16 mouse cellular contexts compared by ENCODE assay signal in the genomic region with DNA sequence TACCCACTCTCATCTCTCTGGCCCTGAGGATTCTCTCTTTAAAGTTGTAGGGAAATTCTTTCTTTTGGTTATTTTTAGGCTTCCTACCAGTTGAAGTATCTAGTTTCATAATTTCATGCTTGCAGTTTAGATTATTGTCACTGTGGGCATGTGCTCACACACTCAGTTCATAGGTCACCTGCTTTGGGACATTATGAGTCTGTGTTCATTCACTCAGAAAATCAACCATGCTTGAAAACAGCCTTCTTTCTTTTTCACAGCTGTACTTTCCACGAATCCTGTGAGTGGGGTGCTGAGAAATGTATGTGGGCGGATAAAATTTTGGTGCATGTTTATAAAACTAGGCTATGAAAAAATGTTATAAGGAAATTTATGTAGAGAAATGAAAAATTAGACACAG. TPM values are rescaled to one million over a fixed set of nuclear protein-coding genes. Genes with fewer than 3 reads are reported as not detected.
A peak's percentile ranks its signal among the peaks of the same experiment; 100 is the strongest.
DNase-seq lines count a peak whose midpoint lies in the region; ATAC-seq and TF ChIP-seq lines count a peak whose summit lies in the region.
"Had no signal": no experiment of that assay in that cellular context is flagged by ENCODE, and none has a peak within 500 bp of the region (broad histone marks: within the 10 kb centered on the region; RNA-seq: fewer than 3 reads in every experiment).

No protein-coding gene starts in this region.

- TF ChIP-seq CTCF in left cerebral cortex, adult 2 months (IDR thresholded peaks at IDR 0.05), result no peak

- no peak for DNase-seq in frontal cortex, postnatal 10 days (ENCODE audit: low spot score in 2 of 2)
- peak; percentile 39 for DNase-seq in left cerebral cortex, adult 11 months (ENCODE audit: low spot score)
- DNase-seq in left cerebral cortex, adult 2 months (ENCODE audit: extremely low spot score in 1 of 2, low spot score in 2 of 2), result no peak
- no peak for DNase-seq in cerebellum, postnatal 25 days
- DNase-seq in MN1 (ENCODE audit: low spot score), result no peak
- DNase-seq: cerebellum, adult 2 months; heart, postnatal 4 days; liver; spleen, adult 18-20 months had no signal

- no peak overlapping the region for H3K27ac ChIP-seq in left cerebral cortex, adult 2 months
- H3K27ac ChIP-seq: heart, embryonic 10.5 days; intestine, embryonic 15.5 days; macrophage; midbrain, embryonic 13.5 days had no signal

- no peak overlapping the region for H3K4me3 ChIP-seq in left cerebral cortex, adult 2 months
- H3K4me3 ChIP-seq: heart, embryonic 10.5 days; intestine, embryonic 15.5 days; midbrain, embryonic 13.5 days had no signal

- intact Hi-C loops in left cerebral cortex, adult 2 months (cut with DNase I), result no loop called here

- peak; percentile 53; the same call in 1 of the 2 replicates for ATAC-seq in frontal cortex, adult (ENCODE audit: low TSS enrichment)
- ATAC-seq in CD4-positive, CD25-positive, alpha-beta regulatory T cell, adult 4 months, result peak; percentile 44
- ATAC-seq in inflammation-experienced regulatory T-cells, adult 6 months, result peak; percentile 28
- ATAC-seq: intestine, embryonic 15.5 days; midbrain, embryonic 13.5 days had no signal

RNA-seq across cellular contexts. Expression of gene Lrch3, which starts 20.6 kb away (rescaled TPM):
- 10 to 100 TPM; 37.7 to 39.3 TPM for total RNA-seq in left cerebral cortex, adult 2 months (2021)
- polyA plus RNA-seq in CD4-positive, CD25-positive, alpha-beta regulatory T cell, adult 4 months (2017; shearing (Covaris generic)), result 10 to 100 TPM; 19.4 to 23.0 TPM
- 10 to 100 TPM; 19.6 to 23.6 (median 21.9) TPM for polyA plus RNA-seq in inflammation-experienced regulatory T-cells, adult 6 months (2017; shearing (Covaris generic))

RNA-seq across cellular contexts. Expression of gene Rubcn, which starts 56.9 kb away (rescaled TPM):
- total RNA-seq in left cerebral cortex, adult 2 months (2021), result 10 to 100 TPM; 69.8 to 73.7 TPM
- 10 to 100 TPM; 13.3 to 19.6 TPM for polyA plus RNA-seq in CD4-positive, CD25-positive, alpha-beta regulatory T cell, adult 4 months (2017; shearing (Covaris generic))
- 10 to 100 TPM in 2 of 3 experiments, 1 to 10 TPM in 1; 9.3 to 15.1 (median 13.8) TPM for polyA plus RNA-seq in inflammation-experienced regulatory T-cells, adult 6 months (2017; shearing (Covaris generic))

RNA-seq across cellular contexts. Expression of gene Fyttd1, which starts 57.2 kb away (rescaled TPM):
- 100 to 1,000 TPM; 112 to 119 TPM for total RNA-seq in left cerebral cortex, adult 2 months (2021)
- 10 to 100 TPM; 64.8 to 65.3 TPM for polyA plus RNA-seq in CD4-positive, CD25-positive, alpha-beta regulatory T cell, adult 4 months (2017; shearing (Covaris generic))
- polyA plus RNA-seq in inflammation-experienced regulatory T-cells, adult 6 months (2017; shearing (Covaris generic)), result 10 to 100 TPM; 54.2 to 93.0 (median 62.4) TPM
